Mouse (Mus musculus): Measurements from ENCODE around the gene Slc6a3.

The Slc6a3 gene

GRCm38 (mm10) chr13:73536403-73536821 is at the start of gene Slc6a3:
Slc6a3 (plus strand) TSS chr13:73536747.
- DNase-seq (ENCODE audit: low read depth, low spot score), result no peak

DNA sequence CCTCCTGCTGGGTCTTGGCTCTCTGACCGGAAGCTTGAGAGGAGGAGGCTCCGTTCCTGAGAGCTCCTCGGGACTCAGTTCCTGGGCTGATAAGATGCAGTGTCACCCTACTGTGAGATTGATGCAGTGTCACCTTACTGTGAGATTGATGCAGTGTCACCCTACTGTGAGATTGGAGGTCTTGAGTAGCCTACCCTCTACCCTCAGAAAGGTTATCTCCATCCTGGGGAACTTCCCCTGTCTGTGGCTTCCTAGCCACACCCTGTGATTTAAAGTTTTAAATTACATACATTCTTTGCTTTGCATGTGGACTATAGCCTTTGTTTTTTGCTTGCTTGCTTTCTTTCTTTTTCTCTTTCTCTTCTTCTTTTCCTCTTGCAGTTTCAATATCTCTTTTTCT is 48.4 kb upstream of the Slc6a3 start:
- no peak for DNase-seq (ENCODE audit: low read depth, low spot score)

GRCm38 (mm10) chr13:73488707-73489106 is 47.8 kb upstream of the Slc6a3 start:
- no peak for DNase-seq (ENCODE audit: low read depth, low spot score)

- no peak for DNase-seq (ENCODE audit: low read depth, low spot score)
Observed at GRCm38 (mm10) chr13:73489986-73490385, 46.6 kb upstream of the Slc6a3 start.

DNA sequence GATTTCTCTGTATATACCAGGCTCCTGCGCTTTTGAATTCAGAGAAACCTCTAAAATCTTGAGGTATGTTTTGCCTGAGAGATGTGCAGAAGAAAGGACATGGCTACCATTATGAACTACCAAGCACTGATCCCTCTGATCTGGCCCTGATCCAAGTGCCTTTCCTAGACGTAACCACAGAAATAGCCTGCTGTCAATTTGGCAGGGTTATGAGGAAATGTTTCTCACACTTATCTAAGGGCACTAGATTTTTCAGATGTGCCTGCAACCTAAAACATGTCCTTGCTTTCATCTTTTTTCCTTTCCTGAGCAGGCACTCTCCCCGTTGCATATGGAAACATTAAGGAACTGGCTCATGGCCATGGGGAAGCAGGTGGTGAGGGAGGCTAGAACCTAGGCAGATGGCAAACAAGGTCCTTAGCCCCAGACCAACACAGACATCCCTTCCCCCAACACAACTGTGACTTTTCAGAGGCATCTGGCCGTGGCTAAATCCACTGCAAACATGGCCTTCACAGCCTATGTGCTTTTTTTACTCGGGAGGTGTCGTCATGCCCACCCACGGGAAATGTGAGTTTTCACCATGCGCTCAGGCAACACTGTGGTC is 45.9 kb upstream of the Slc6a3 start:
- no peak for DNase-seq (ENCODE audit: low read depth, low spot score)

DNA sequence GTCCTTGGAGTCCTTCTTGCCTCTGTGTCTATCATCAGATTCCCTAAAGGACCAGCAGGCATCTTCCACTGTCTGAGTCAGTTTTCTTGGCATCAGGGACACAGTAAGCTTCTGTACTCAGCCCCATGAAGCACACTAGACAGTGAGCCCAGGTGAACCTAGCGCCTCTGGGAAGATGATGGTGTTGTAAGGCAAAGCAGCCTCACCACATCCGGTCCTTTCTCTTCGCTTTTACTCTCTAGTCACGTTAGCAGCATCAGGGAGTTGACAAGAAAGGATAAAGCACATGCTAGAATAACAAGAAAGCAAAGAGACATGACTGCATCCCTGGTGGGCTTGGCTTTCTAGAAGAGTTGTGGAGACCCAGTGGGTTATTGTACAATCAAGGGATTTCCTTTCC is 43.4 kb upstream of the Slc6a3 start:
- DNase-seq (ENCODE audit: low read depth, low spot score), result no peak

DNA sequence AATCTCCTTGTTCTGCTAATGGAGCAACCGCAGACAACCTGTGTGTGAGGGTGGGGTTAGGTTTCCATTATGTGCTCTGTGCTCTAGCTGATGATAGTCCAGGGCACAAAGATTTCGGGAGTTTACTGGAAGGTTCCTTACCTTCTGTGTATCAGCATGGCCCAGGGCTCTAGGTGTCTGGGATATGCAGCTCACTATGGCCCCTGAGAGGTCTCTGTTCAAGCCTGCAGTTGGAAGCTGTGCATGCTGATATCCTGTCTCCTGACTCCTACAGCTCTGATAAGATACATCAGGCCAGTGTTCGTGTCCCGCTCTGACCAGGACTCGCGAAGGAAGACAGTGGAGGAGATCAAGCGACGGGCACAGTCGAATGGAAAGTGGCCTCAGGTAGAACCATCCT is 42.0 kb upstream of the Slc6a3 start:
- no peak for DNase-seq (ENCODE audit: low read depth, low spot score)

DNA sequence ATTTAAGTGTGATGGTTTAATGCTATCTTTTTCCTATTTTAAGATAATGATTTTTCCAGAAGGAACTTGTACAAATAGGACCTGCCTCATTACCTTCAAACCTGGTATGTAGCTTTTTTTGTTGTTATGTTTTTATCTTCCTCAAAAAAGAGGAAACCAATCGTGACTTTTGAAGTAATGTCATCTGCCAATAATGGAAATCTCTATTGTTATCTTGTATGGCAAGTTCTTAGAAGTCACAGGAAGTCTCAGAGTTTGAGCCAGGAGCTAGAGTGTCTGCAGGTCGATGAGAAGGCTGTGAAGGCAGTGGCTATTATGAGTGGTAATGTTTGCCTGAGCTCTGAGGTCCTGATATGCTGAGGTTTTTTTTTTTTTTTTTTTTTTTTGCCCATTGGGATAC is 40.4 kb upstream of the Slc6a3 start:
- DNase-seq (ENCODE audit: low read depth, low spot score), result no peak

DNA sequence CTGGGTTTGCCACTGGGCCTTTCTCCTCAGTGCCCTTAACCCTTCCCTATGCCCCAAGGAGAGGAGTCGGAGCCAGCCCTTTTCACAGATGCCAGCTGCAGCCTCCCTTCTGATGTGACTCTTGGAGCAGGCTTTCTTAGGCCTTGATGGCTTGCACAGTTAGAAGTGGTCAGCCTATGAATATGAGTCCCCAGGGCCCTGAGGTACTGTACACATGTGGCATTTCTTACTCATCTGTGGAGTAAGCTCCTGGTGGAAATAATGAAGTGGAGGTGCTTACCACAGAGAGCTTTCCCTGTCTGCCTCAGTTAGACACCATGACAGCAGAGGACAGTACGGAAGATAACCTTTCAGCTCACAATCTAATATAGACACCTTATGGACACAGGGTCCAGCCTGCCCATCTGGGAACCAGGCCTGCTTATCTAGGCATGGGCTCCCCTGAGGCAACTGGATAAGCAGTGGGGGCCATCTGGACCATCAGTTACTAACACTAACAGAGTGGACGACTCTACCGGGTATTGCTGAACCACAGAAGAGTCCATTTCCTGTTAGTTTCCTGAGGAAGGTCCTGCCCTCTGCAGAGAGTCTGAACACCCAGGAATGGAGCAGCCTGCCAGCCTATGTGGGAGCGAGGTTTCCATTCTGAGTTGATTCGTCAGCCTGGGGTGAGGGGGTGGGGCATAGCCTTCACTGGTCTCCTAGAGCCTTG is 36.5 kb upstream of the Slc6a3 start:
- DNase-seq (ENCODE audit: low read depth, low spot score), result no peak

DNA sequence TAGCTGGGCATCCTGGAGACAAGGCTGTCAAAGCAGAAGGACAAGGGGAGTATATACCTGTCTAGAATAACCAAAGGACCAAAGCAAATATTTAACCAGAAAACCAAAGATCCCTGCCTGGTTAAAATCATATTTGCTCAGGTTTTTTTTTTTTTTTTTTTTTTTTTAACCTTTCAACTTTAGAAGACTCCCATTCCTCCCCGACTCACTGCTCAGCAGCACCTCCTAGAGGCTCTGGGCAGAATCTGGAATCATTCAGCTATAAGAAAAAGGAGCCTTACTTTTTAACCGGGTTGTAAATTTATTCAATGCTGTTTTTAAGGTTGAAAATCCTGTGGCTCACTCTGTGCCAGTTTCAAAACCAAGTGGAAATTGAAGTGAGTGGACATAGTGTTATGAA is 33.8 kb upstream of the Slc6a3 start:
- DNase-seq (ENCODE audit: low read depth, low spot score), result no peak

GRCm38 (mm10) chr13:73505686-73506467 is 30.7 kb upstream of the Slc6a3 start:
- peak; percentile 54 for DNase-seq (ENCODE audit: low read depth, low spot score)

DNA sequence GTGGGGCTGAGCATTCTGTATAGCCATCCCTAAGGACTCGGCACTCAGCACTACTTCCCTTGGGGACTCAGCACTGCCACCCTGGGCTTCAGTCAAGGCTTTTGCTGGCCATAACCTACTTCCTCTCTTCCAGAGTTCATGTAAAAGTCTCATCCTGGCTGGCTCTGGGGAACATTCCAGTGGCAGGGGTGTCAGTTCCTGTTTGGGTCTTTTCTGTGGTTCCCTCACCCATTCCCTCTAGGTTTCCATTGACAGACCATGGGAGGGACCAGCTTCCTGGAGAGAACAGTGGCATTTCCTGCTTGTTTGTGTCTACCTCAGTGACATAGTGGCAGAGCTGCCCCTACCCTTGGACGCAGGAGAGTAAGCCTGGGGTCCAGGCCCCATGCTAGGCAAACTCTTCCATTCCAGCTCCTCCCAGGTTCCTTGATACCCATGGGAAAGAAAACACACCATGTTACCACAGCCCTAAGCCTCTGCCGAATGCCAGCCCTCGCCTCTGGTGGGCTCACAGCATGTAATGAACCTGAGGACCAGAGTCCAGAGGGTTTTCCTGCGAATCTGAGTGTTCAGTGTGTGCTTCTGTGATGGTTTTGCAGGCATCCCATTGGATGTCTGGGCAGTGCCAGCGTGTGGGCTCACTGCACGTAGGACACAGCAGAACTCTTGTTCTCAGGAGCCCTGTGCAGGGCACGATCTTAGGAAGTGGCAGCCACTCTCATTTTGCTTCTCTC is 27.6 kb upstream of the Slc6a3 start:
- no peak for DNase-seq (ENCODE audit: low read depth, low spot score)

DNA sequence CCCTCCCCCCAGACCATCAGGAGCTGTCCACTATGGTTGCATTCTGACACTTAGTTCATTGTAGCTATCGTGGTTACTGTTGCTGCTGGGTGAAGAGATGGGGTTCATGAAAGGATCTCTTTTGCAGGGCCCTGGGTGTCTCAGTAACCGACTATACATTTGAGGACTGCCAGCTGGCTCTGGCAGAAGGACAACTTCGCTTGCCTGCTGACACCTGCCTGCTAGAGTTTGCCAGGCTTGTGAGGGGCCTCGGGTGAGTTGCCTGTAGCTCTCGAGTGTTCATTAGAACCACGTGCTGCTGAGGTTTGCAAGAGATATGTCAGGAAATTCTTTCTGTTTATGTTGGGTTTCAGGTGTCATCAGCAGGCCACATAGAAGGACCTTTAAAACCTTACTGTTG is 26.7 kb upstream of the Slc6a3 start:
- DNase-seq (ENCODE audit: low read depth, low spot score), result no peak

GRCm38 (mm10) chr13:73512776-73513673 is 23.5 kb upstream of the Slc6a3 start:
- no peak for DNase-seq (ENCODE audit: low read depth, low spot score)

DNA sequence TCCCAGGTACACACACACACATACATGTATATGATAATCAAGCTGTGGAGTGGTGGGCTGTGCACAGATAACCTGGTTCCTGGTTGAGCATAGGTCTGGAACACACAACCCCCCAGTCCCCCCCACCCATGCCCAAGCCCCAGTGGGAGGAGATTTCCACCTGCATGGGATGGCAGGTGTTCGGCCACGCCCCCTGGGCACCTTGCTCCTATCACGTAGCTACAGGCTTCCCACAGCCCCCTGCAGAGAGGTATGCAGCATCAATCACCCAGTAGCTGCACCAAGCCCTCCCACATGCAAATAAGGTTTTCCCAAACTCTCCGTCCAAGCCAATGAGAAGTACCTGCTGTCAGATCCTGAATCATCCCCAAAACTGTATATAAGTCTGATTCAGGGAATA is 19.7 kb upstream of the Slc6a3 start:
- no peak for DNase-seq (ENCODE audit: low read depth, low spot score)

DNA sequence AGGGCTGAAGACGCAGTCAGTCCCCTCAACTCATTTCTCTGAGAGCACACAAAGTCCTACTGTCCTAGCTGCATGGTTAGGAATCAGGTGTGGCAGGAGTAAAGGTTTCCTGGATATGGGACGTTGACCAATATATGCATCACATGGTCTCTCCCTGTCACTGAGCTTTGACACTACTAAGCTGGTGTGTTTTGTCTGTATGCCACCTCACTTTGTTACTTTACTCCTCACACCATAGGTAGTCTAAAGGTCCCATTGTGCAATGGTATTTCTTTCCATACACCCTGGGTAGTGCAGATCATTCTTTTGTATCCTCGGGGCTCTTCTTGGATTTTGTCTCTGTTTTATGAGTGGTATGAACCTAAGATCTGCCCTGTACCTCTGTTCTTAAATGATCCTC is 2.8 kb upstream of the Slc6a3 start:
- no peak for DNase-seq (ENCODE audit: low read depth, low spot score)

DNA sequence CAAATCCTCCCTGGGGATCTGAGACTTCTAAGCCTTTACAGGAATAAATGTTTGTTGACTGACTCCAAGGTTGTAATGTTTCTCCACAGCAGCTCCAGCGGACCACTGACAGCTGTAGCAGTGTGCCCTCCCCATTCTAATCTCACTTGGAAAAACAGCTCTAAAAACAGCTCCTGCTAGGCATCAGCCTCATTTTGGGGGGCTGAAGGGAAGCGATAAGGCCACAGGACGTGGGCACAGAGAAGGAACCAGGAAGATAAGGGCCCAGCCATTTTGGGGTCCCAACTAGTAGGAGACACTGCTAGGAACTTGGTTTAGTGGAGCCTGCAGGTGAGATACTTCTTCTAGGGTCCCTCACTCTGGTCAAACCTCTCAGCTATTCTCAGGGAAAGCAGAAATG is 1.3 kb upstream of the Slc6a3 start:
- DNase-seq (ENCODE audit: low read depth, low spot score), result no peak

GRCm38 (mm10) chr13:73536824-73537223 is 277 bp downstream of the Slc6a3 start:
- no peak for DNase-seq (ENCODE audit: low read depth, low spot score)

DNA sequence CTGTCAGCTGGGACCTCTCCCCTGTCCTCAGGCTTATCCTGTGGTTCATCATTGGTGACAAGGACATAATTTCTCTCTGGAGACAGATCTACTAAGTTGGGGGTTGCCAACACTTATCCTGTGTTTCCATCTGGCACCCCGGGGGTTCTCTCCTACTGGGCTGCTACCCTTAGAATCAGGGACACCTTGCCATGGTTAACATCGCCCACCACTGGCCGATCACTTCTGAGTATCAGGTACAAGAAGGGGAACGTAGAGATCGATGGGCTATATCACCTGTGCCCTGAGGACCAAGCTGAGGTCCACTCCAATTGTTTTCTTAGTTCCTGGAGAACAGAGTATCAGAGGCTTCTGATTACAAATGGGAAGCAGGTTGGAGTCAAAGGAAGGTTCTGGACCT is 27.7 kb downstream of the Slc6a3 start:
- no peak for DNase-seq (ENCODE audit: low read depth, low spot score)

GRCm38 (mm10) chr13:73575051-73575450 is 38.5 kb downstream of the Slc6a3 start:
- DNase-seq (ENCODE audit: low read depth, low spot score), result no peak

- DNase-seq (ENCODE audit: low read depth, low spot score), result no peak
Observed at GRCm38 (mm10) chr13:73577277-73577676, 40.7 kb downstream of the Slc6a3 start.

Data from WW6 (cell line).